Mouse (Mus musculus): Measurements from ENCODE around the gene Ttc41. TPM values are rescaled to one million over a fixed set of nuclear protein-coding genes. Genes with fewer than 3 reads are reported as not detected.

Gene Ttc41
- polyA plus RNA-seq, 1 experiment from 2014 or later: 0.32 TPM

DNA sequence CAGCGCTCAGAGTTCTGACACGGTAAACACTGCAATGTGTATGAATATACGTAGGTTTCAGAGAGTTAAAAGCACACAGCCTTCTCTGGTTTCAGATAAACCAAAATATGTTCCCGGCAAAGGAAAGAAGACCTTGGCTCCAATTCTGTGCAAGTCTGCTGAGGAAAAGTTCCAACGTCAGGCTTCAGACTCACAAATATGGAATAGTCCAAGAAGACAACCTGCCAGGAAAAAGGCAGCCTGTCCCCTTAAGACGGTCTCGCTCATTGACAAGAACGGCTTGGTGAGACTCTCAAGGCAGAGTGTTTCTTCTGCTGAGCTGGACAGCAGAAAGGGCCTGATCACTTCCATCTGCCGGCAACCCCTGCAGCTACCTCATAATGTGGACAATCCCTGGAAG is 70.7 kb downstream of the Ttc41 start:
- Histone ChIP-seq H3K4me2 (ENCODE audit: low read depth, low read length) (no peak overlapping the region), H3K27me3 (ENCODE audit: control insufficient read depth, insufficient read depth, low read depth, low read length) (no peaks in the 10 kb centered on the region), H3K4me1 (ENCODE audit: control insufficient read depth, low read depth, low read length) (peaks cover 23% of the 10 kb centered on the region), H3K27ac (ENCODE audit: low read length) (no peak overlapping the region), H3K9ac (ENCODE audit: low read depth, low read length) (no peak overlapping the region), H3K36me3 (ENCODE audit: control insufficient read depth, insufficient read depth) (no peaks in the 10 kb centered on the region), H3K9me3 (replicated peaks; ENCODE audit: control insufficient read depth, low read length) (no peaks in the 10 kb centered on the region), H3K4me3 (ENCODE audit: low read depth, low read length) (no peak overlapping the region)
- no peak for ATAC-seq (ENCODE audit: low read depth)
- 76% methylated on average over 9 of the region's 9 CpGs for WGBS (ENCODE audit: insufficient replicate concordance)

DNA sequence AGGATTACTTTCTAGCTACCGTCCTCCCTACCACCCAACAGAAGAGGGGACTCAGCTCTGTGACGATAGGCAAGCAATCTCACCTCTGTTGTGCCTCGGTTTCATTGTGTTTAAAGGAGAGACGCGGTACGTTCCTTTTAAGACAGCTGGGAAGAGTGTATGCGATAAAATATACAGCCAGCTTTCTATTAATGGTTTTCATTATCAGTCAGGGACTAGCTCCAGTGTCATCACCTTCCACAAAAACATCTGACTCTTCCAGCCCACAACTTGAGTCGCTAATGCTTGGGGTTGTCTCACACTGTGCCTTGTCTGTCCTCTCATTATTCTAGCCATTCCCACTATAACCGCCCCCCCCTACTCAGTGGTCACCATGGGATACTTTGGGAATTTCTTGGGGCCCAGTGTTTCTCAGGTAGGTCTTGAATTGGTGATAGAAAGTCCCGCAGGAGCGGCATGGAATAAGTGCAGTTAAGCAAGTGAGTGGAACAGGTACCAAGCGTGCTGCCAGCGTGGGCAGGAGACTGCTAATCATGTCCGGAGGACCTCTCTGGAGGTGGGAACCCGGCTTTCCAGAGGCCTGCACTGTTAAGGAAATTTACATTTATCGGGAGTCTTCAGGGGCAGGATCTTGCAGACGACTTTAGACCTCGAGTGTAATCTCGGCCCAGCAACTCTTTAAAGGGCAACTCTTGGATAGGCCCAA is 72.2 kb downstream of the Ttc41 start:
- H3K4me1 ChIP-seq (ENCODE audit: control insufficient read depth, low read depth, low read length): peaks cover 23% of the 10 kb centered on the region
- ATAC-seq (ENCODE audit: low read depth): no peak
- H3K4me3 ChIP-seq (ENCODE audit: low read depth, low read length): peak overlapping the region; percentile 72
- no peaks in the 10 kb centered on the region for H3K9me3 ChIP-seq (replicated peaks; ENCODE audit: control insufficient read depth, low read length)
- H3K27ac ChIP-seq (ENCODE audit: low read length): no peak overlapping the region
- no peaks in the 10 kb centered on the region for H3K27me3 ChIP-seq (ENCODE audit: control insufficient read depth, insufficient read depth, low read depth, low read length)
- peak overlapping the region; percentile 70 for H3K9ac ChIP-seq (ENCODE audit: low read depth, low read length)
- WGBS (ENCODE audit: insufficient replicate concordance): 39% methylated on average over 19 of the region's 19 CpGs
- peak overlapping the region; percentile 100 for H3K4me2 ChIP-seq (ENCODE audit: low read depth, low read length)
- H3K36me3 ChIP-seq (ENCODE audit: control insufficient read depth, insufficient read depth): no peaks in the 10 kb centered on the region

DNA sequence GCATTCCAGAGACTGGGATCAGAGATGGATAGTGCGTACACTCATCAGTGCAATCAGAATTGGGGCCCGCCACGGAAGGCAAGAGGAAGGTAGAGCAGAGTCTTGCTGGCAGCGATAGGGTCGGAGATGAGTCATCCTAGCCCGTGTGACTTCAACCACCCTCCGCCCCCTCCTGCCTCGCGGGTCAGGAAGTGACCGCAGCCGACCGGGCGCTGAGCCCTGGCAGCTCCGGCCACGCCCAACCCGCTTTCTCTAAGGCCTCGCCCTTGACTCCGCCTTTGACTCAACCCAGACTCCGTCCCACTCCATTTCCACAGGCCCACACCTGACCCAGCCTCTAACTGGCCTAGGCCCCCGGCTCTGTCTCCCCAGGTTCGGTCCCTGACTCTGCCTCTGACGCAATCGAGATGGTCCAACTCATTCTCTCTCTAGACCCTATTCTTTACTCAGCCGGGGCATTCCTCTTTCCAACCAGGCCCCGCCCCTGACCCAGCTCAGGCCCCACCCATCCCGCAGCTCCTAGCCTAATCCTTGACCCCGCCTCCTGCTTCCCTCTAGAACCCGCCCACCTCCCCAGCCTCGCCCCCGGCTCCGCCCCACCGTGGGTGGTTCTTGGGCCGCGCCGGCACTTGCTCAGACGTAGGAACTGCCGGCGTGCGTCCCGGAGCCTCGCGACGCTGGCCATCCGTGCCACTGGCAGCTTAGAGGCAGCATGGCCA is 72.9 kb downstream of the Ttc41 start, which contains the start of gene Nt5dc3:
Gene Nt5dc3, plus strand, starts transcription at position 608 of the 719 bp plus-strand sequence.
- H3K4me1 ChIP-seq (ENCODE audit: control insufficient read depth, low read depth, low read length): peaks cover 23% of the 10 kb centered on the region
- H3K36me3 ChIP-seq (ENCODE audit: control insufficient read depth, insufficient read depth): no peaks in the 10 kb centered on the region
- H3K4me3 ChIP-seq (ENCODE audit: low read depth, low read length): peak within 1 kb of the TSS; percentile 72
- under 1% methylated on average over 44 of the region's 44 CpGs for WGBS (ENCODE audit: insufficient replicate concordance)
- no peaks in the 10 kb centered on the region for H3K27me3 ChIP-seq (ENCODE audit: control insufficient read depth, insufficient read depth, low read depth, low read length)
- no peaks in the 10 kb centered on the region for H3K9me3 ChIP-seq (replicated peaks; ENCODE audit: control insufficient read depth, low read length)
- peak; percentile 94 for ATAC-seq (ENCODE audit: low read depth)
- peak within 1 kb of the TSS; percentile 73 for H3K9ac ChIP-seq (ENCODE audit: low read depth, low read length)
- peak within 1 kb of the TSS; percentile 100 for H3K4me2 ChIP-seq (ENCODE audit: low read depth, low read length)
- peak within 1 kb of the TSS; percentile 78 for H3K27ac ChIP-seq (ENCODE audit: low read length)

DNA sequence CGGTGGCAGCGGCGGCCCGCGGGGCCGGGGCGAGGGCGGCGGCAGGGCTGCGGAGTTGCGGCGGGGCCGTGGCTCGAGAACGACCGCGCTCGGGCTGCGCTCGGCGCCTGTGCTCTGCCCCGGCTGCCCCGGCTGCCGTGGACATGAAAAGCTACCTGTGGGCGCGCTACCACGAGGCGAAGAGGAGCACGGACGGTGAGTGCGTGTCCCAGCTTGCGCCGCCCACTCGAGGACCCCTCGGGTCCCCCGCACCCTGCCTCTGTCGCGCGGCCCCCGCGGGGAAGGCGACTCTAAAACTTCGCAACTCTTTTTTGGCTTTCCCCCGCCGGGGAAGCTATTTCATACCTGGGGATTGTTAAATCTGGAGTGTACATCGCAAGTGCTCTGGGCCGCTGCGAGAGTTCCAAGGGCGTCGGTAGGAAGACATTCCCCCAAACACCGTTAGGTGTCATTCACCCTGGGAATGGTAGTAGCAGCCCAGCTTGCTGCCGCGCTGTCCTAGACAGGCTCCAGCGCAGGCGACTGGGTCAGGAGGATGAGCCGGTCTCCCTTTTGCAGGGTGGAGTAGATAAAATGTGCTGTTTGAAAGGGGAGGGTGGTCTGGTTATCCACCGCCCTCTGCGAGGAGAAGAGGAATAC is 73.6 kb downstream of the Ttc41 start:
- Histone ChIP-seq H3K4me2 (ENCODE audit: low read depth, low read length) (peak overlapping the region; percentile 100), H3K27ac (ENCODE audit: low read length) (0 out of 2 replicates have a peak overlapping the region, but pooled peaks have one; percentile 5), H3K9me3 (replicated peaks; ENCODE audit: control insufficient read depth, low read length) (no peaks in the 10 kb centered on the region), H3K27me3 (ENCODE audit: control insufficient read depth, insufficient read depth, low read depth, low read length) (no peaks in the 10 kb centered on the region), H3K36me3 (ENCODE audit: control insufficient read depth, insufficient read depth) (no peaks in the 10 kb centered on the region), H3K4me1 (ENCODE audit: control insufficient read depth, low read depth, low read length) (peaks cover 23% of the 10 kb centered on the region), H3K9ac (ENCODE audit: low read depth, low read length) (peak overlapping the region; percentile 73), H3K4me3 (ENCODE audit: low read depth, low read length) (peak overlapping the region; percentile 72)
- no peak; the same call in 1 of the 2 replicates for ATAC-seq (ENCODE audit: low read depth)
- WGBS (ENCODE audit: insufficient replicate concordance): under 1% methylated on average over 58 of the region's 58 CpGs

DNA sequence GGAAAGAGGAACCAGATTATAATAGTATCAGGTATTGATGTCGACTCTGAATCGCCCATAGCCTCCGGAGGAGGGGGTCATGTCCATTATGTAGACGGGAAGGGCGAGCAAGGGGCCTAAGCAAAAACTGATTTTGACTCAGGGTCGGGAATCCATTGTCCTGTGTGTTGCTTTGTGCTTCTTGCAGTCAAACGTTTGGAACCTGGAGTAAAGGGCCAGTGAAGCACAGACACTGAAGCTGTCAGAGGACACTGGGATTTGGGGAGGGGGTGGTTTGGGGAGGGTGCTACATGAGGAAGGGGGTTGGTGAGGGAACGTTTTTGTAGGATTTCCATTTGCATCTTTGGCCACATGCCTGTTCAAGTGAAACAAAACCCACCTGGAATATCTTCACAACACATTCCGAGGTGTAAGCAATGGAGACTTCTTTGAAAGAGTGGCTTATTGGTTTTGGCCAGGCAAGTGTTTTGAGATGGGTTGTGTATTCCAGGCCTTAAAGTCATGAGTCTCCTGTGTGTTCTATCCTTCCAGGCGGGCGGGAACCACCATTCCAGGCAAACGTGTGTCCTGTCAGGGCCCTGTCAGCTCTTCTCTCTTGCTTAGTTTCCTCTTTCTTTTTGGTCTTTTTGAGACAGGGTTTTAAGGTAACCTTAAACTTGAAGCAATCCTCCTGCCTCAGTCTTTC is 74.3 kb downstream of the Ttc41 start:
- 15% methylated on average over 12 of the region's 12 CpGs for WGBS (ENCODE audit: insufficient replicate concordance)
- ATAC-seq (ENCODE audit: low read depth): no peak
- H3K27ac ChIP-seq (ENCODE audit: low read length): no peak overlapping the region

DNA sequence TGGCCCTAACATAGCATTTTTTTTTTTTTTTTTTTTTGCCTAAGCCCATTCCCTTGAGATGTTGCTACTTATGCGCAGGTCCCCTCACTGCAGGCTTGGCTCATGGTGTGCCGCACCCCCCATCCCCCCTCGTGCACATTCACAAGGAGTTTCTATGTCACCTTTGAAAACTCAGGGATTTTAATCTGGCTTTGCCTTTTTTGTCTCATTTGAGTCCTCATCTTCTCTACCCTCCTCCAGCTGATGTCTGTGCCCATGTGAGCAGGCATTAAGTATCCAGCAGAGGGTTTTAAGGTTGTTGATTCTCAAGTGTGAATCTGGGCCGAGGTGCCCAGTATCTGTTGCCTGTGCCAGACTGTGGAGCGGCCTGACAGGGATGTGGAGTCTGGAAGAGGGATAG is 76.0 kb downstream of the Ttc41 start:
- Histone ChIP-seq H3K4me2 (ENCODE audit: low read depth, low read length) (no peak overlapping the region), H3K4me3 (ENCODE audit: low read depth, low read length) (no peak overlapping the region), H3K27me3 (ENCODE audit: control insufficient read depth, insufficient read depth, low read depth, low read length) (no peaks in the 10 kb centered on the region), H3K36me3 (ENCODE audit: control insufficient read depth, insufficient read depth) (no peaks in the 10 kb centered on the region), H3K9me3 (replicated peaks; ENCODE audit: control insufficient read depth, low read length) (no peaks in the 10 kb centered on the region), H3K27ac (ENCODE audit: low read length) (no peak overlapping the region), H3K9ac (ENCODE audit: low read depth, low read length) (no peak overlapping the region), H3K4me1 (ENCODE audit: control insufficient read depth, low read depth, low read length) (peaks cover 23% of the 10 kb centered on the region)
- no peak for ATAC-seq (ENCODE audit: low read depth)
- 64% methylated on average over 5 of the region's 5 CpGs for WGBS (ENCODE audit: insufficient replicate concordance)

More for the DNA sequence above, 74.3 kb downstream of the Ttc41 start:
- Histone ChIP-seq H3K27me3 (ENCODE audit: control insufficient read depth, insufficient read depth, low read depth, low read length) (no peaks in the 10 kb centered on the region), H3K4me1 (ENCODE audit: control insufficient read depth, low read depth, low read length) (peaks cover 23% of the 10 kb centered on the region), H3K9me3 (replicated peaks; ENCODE audit: control insufficient read depth, low read length) (no peaks in the 10 kb centered on the region), H3K9ac (ENCODE audit: low read depth, low read length) (peak overlapping the region; percentile 73), H3K36me3 (ENCODE audit: control insufficient read depth, insufficient read depth) (no peaks in the 10 kb centered on the region), H3K4me3 (ENCODE audit: low read depth, low read length) (peak overlapping the region; percentile 72), H3K4me2 (ENCODE audit: low read depth, low read length) (peak overlapping the region; percentile 100)

DNA sequence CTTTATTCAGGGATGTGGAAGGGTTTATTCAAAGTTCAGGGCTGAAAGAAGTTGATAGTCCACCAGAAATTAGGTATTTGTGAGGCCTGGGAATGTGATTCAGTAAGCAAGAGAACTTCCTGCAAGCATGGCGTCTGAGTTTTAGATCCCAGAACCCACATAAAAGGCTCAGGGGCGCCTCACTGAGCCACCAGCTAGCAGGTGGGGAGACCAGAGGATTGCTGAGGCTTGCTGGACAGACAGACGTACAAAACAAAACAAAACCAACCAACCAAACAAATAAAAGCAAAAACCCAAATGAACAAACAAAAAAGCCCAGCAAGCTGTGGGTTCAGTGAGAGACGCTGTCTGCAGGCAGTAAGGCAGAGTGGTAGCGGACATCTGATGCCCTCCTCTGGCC is 77.0 kb downstream of the Ttc41 start:
- H3K4me3 ChIP-seq (ENCODE audit: low read depth, low read length): no peak overlapping the region
- no peak overlapping the region for H3K9ac ChIP-seq (ENCODE audit: low read depth, low read length)
- no peaks in the 10 kb centered on the region for H3K9me3 ChIP-seq (replicated peaks; ENCODE audit: control insufficient read depth, low read length)
- WGBS (ENCODE audit: insufficient replicate concordance): 61% methylated on average over 5 of the region's 5 CpGs
- H3K27ac ChIP-seq (ENCODE audit: low read length): no peak overlapping the region
- no peaks in the 10 kb centered on the region for H3K36me3 ChIP-seq (ENCODE audit: control insufficient read depth, insufficient read depth)
- no peak for ATAC-seq (ENCODE audit: low read depth)
- H3K4me2 ChIP-seq (ENCODE audit: low read depth, low read length): no peak overlapping the region
- H3K4me1 ChIP-seq (ENCODE audit: control insufficient read depth, low read depth, low read length): peaks cover 21% of the 10 kb centered on the region
- H3K27me3 ChIP-seq (ENCODE audit: control insufficient read depth, insufficient read depth, low read depth, low read length): no peaks in the 10 kb centered on the region

DNA sequence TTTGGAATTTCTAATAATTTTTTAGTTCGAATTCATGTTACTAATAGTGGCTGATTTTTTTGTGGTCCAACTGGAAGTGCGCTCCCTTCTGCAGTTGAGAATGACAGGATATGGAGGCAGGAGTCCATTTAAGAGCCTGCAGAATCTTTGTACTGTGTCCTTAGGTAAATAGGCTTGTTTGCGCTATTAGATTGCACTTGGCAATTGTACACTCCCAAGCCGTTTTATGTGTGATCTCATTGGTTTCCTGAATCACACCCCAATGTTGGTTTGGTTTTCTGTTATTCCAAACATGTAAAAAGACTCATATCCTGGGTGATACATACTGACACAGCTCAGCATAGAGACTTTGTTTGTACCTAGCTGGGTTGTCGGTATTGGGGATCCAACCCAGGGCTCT is 78.0 kb downstream of the Ttc41 start:
- H3K27me3 ChIP-seq (ENCODE audit: control insufficient read depth, insufficient read depth, low read depth, low read length): no peaks in the 10 kb centered on the region
- H3K4me1 ChIP-seq (ENCODE audit: control insufficient read depth, low read depth, low read length): peaks cover 13% of the 10 kb centered on the region
- 58% methylated on average over 5 of the region's 5 CpGs for WGBS (ENCODE audit: insufficient replicate concordance)
- H3K9me3 ChIP-seq (replicated peaks; ENCODE audit: control insufficient read depth, low read length): no peaks in the 10 kb centered on the region
- H3K4me3 ChIP-seq (ENCODE audit: low read depth, low read length): no peak overlapping the region
- ATAC-seq (ENCODE audit: low read depth): no peak
- H3K4me2 ChIP-seq (ENCODE audit: low read depth, low read length): no peak overlapping the region
- no peak overlapping the region for H3K9ac ChIP-seq (ENCODE audit: low read depth, low read length)
- H3K27ac ChIP-seq (ENCODE audit: low read length): no peak overlapping the region
- H3K36me3 ChIP-seq (ENCODE audit: control insufficient read depth, insufficient read depth): no peaks in the 10 kb centered on the region
